Mouse (Mus musculus) MEL (cell line): ENCODE measurements around the gene Fnbp1l. TPM values are rescaled to one million over a fixed set of nuclear protein-coding genes. Genes with fewer than 3 reads are reported as not detected.

Experiments used
- DNase-seq: peaks from one replicate; pipeline ENCODE4 v3.0.0; 2011; ENCODE audit warnings: low read depth, low spot score
- H3K27ac ChIP-seq: 2 replicates; pipeline ENCODE4 v1.5.1; 2012; ENCODE audit warnings: low read depth, mild to moderate bottlenecking, control low read depth, low read length, moderate library complexity; ENCODE audit not compliant: control insufficient read depth
- H3K27me3 ChIP-seq, 2 experiments: fragments of 150-350 bp in 1 of 2; sonication (generic) in 1 of 2; 2 replicates each; pipeline ENCODE4 v1.6.1; 2012; ENCODE audit warnings: low read length in 2 of 2, mild to moderate bottlenecking in 2 of 2, improper control_type of control experiment in 1 of 2, moderate library complexity in 1 of 2; ENCODE audit not compliant: insufficient read depth in 2 of 2, control insufficient read depth in 1 of 2
- H3K36me3 ChIP-seq, 2 experiments: 2 replicates each; pipeline ENCODE4 v1.6.1; 2012 to 2014; ENCODE audit warnings: low read length in 2 of 2, improper control_type of control experiment in 1 of 2, inconsistent platforms in 1 of 2, mild to moderate bottlenecking in 1 of 2; ENCODE audit not compliant: insufficient read depth in 2 of 2, control insufficient read depth in 1 of 2
- H3K4me1 ChIP-seq, 2 experiments: fragments of 150-350 bp in 1 of 2; sonication (generic) in 1 of 2; 2 replicates each; pipeline ENCODE4 v1.6.1; 2012; ENCODE audit warnings: low read length in 2 of 2, improper control_type of control experiment in 1 of 2, mild to moderate bottlenecking in 1 of 2; ENCODE audit not compliant: insufficient read depth in 2 of 2, control insufficient read depth in 1 of 2
- H3K4me3 ChIP-seq, 2 experiments: fragments of 150-350 bp in 1 of 2; sonication (generic) in 1 of 2; 2 replicates each; pipeline ENCODE4 v1.5.1; 2012; ENCODE audit warnings: low read depth in 2 of 2, low read length in 2 of 2, mild to moderate bottlenecking in 2 of 2, moderate library complexity in 2 of 2, control low read depth in 1 of 2, improper control_type of control experiment in 1 of 2; ENCODE audit not compliant: control insufficient read depth in 1 of 2, insufficient read depth in 1 of 2
- H3K79me2 ChIP-seq: 2 replicates; pipeline ENCODE4 v1.6.1; 2012; ENCODE audit warnings: mild to moderate bottlenecking, low read length, moderate library complexity; ENCODE audit not compliant: control insufficient read depth, poor library complexity, insufficient read depth
- H3K9ac ChIP-seq: 2 replicates; pipeline ENCODE4 v1.6.1; 2012; ENCODE audit warnings: low read depth, mild to moderate bottlenecking, control low read depth, low read length, moderate library complexity; ENCODE audit not compliant: control insufficient read depth, poor library complexity, severe bottlenecking
- H3K9me3 ChIP-seq: fragments of 150-350 bp; sonication (generic); replicated peaks from 2 replicates; pipeline ENCODE4 v1.6.1; 2012; ENCODE audit warnings: mild to moderate bottlenecking, low read length, improper control_type of control experiment, moderate library complexity; ENCODE audit not compliant: insufficient read depth
- BHLHE40 ChIP-seq: IDR thresholded peaks from 2 replicates; pipeline ENCODE4 v1.6.1; 2012; ENCODE audit warnings: low read depth, mild to moderate bottlenecking, inconsistent platforms, low read length, improper control_type of control experiment, borderline replicate concordance
- CHD2 ChIP-seq: IDR thresholded peaks from 2 replicates; pipeline ENCODE4 v1.6.1; 2011; ENCODE audit warnings: low read length, improper control_type of control experiment
- ELF1 ChIP-seq: IDR thresholded peaks from 2 replicates; pipeline ENCODE4 v1.6.1; 2014; ENCODE audit warnings: low read depth, mild to moderate bottlenecking, inconsistent platforms, low read length, improper control_type of control experiment, moderate library complexity
- ETS1 ChIP-seq: IDR thresholded peaks from 2 replicates; pipeline ENCODE4 v1.6.1; 2012; ENCODE audit warnings: low read depth, mild to moderate bottlenecking, inconsistent platforms, low read length, improper control_type of control experiment, moderate library complexity
- GABPA ChIP-seq: IDR thresholded peaks from 2 replicates; pipeline ENCODE4 v1.6.1; 2012; ENCODE audit warnings: low read depth, mild to moderate bottlenecking, inconsistent platforms, low read length, improper control_type of control experiment, moderate library complexity
- GATA1 ChIP-seq: IDR thresholded peaks from 2 replicates; pipeline ENCODE4 v1.6.1; 2011; ENCODE audit warnings: low read depth, low read length, improper control_type of control experiment
- JUND ChIP-seq: IDR thresholded peaks from 2 replicates; pipeline ENCODE4 v1.6.1; 2011; ENCODE audit warnings: low read depth, mild to moderate bottlenecking, improper control_type of control experiment, low read length
- MEF2A ChIP-seq: IDR thresholded peaks from 2 replicates; pipeline ENCODE4 v1.6.1; 2014; ENCODE audit warnings: low read depth, mild to moderate bottlenecking, inconsistent platforms, low read length, improper control_type of control experiment; ENCODE audit not compliant: poor library complexity, insufficient replicate concordance, severe bottlenecking; ENCODE audit errors: extremely low read depth
- MYB ChIP-seq: IDR thresholded peaks from 2 replicates; pipeline ENCODE4 v1.6.1; 2011; ENCODE audit warnings: mild to moderate bottlenecking, low read depth, low read length, improper control_type of control experiment
- MYC ChIP-seq: IDR thresholded peaks from 2 replicates; pipeline ENCODE4 v1.6.1; 2011; ENCODE audit warnings: low read depth, mild to moderate bottlenecking, low read length, improper control_type of control experiment, moderate library complexity
- POLR2A ChIP-seq, 2 experiments: IDR thresholded peaks; 2 replicates each; pipeline ENCODE4 v1.6.1; 2011 to 2012; ENCODE audit warnings: low read length in 2 of 2, mild to moderate bottlenecking in 2 of 2, control low read depth in 1 of 2, improper control_type of control experiment in 1 of 2, low read depth in 1 of 2, moderate library complexity in 1 of 2; ENCODE audit not compliant: control insufficient read depth in 1 of 2, insufficient read depth in 1 of 2, poor library complexity in 1 of 2
- POLR2AphosphoS2 ChIP-seq: IDR thresholded peaks from 2 replicates; pipeline ENCODE4 v1.6.1; 2011; ENCODE audit warnings: low read length, improper control_type of control experiment
- POLR2AphosphoS5 ChIP-seq: IDR thresholded peaks from 2 replicates; pipeline ENCODE4 v1.6.1; 2012; ENCODE audit warnings: low read depth, borderline replicate concordance, mild to moderate bottlenecking, inconsistent platforms, low read length, moderate library complexity, mixed read lengths
- RCOR1 ChIP-seq: IDR thresholded peaks from 2 replicates; pipeline ENCODE4 v1.6.1; 2012; ENCODE audit warnings: low read depth, mild to moderate bottlenecking, inconsistent platforms, low read length, improper control_type of control experiment
- SIN3A ChIP-seq: IDR thresholded peaks from 2 replicates; pipeline ENCODE4 v1.6.1; 2012; ENCODE audit warnings: low read length, improper control_type of control experiment, inconsistent platforms
- SMC3 ChIP-seq: IDR thresholded peaks from 2 replicates; pipeline ENCODE4 v1.6.1; 2011; ENCODE audit warnings: low read depth, low read length, improper control_type of control experiment
- TBP ChIP-seq: IDR thresholded peaks from 2 replicates; pipeline ENCODE4 v1.8.0; 2011; ENCODE audit warnings: low read depth, low read length, improper control_type of control experiment
- USF1 ChIP-seq: IDR thresholded peaks from 2 replicates; pipeline ENCODE4 v1.6.1; 2014; ENCODE audit warnings: low read depth, mild to moderate bottlenecking, inconsistent platforms, low read length, improper control_type of control experiment, moderate library complexity
- ZC3H11A ChIP-seq: IDR thresholded peaks from 2 replicates; pipeline ENCODE4 v1.6.1; 2012; ENCODE audit warnings: low read depth, mild to moderate bottlenecking, inconsistent platforms, low read length, improper control_type of control experiment
- ZNF384 ChIP-seq: IDR thresholded peaks from 2 replicates; pipeline ENCODE4 v1.6.1; 2012; ENCODE audit warnings: low read depth, mild to moderate bottlenecking, inconsistent platforms, low read length, improper control_type of control experiment
- polyA plus RNA-seq, 2 experiments: library from polyadenylated mRNA; stranded (reverse) in 1 of 2; unstranded in 1 of 2; fragments of >175 nt in 1 of 2; fragments of >200 nt in 1 of 2; gene quantifications; 2 replicates each; pipeline versions ENCODE4 v1.2.1 to v1.2.4; 2012; ENCODE audit warnings: low replicate concordance in 2 of 2, low read depth in 1 of 2; ENCODE audit not compliant: insufficient read length in 2 of 2, insufficient read depth in 1 of 2, missing spikeins in 1 of 2
- total RNA-seq: library from RNA; depleted of rRNA; stranded (reverse); fragments of 300-350 nt; gene quantifications from 2 replicates; pipeline ENCODE4 v1.2.3, GENCODE M21; 2012

Fnbp1l gene
- total and polyA plus RNA-seq, 3 experiments = not detected

DNA sequence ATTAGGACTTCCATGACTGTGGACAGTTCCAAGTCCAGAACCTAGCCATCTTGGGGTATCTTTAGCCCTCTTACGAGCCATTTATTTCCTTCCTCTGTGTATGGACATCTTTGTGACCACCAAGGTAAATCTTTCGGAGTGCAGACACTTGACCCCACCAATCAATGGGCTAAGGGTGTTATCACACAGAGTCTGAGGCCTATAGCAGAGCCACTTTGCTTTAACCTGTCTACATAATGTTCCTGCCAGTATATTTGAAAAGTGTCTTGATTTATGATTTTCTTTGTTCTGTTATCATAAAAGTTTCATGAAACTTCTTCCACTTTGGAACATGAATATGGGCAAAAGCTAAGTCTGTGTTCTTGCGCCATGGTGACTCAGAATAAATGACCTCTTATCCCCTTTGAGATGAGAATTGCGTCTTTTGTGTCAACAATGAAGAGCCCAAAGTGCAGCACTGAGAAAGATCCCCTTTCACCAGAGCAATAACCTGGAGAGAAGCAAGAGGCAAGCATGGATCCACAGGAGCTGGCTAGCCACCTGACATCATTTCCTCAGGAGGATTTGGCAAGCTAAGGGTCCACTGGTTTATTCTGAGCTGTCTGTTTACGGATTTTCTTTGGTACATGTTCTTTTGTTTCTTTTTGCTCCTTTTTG, 39.9 kb upstream of the Fnbp1l start:
- no peak for DNase-seq
- TF ChIP-seq SMC3 (no peak), POLR2AphosphoS5 (no peak), ZC3H11A (no peak), MYC (no peak), JUND (no peak), SIN3A (no peak), GABPA (no peak), RCOR1 (no peak), MYB (no peak), TBP (no peak)
- TF ChIP-seq, all 39 proteins: peak for 0
- no peak overlapping the region for H3K4me3 ChIP-seq

GRCm38 (mm10) chr3:122647195-122647837, 27.8 kb upstream of the Fnbp1l start:
- H3K36me3 ChIP-seq = no peaks in the 10 kb centered on the region
- TF ChIP-seq POLR2A (IDR thresholded peaks at IDR 0.05; ENCODE audit: control insufficient read depth in 1 of 2, insufficient read depth in 1 of 2, low read depth in 1 of 2, low read length in 2 of 2, poor library complexity in 1 of 2) (no peak), USF1 (no peak), ETS1 (no peak), TBP (no peak), CHD2 (no peak), MYC (no peak), JUND (no peak), GATA1 (no peak), MEF2A (no peak), BHLHE40 (no peak), POLR2AphosphoS2 (no peak), MYB (no peak), ZC3H11A (no peak), ELF1 (no peak), ZNF384 (no peak)
- H3K79me2 ChIP-seq = no peaks in the 10 kb centered on the region

More for the DNA sequence above, 39.9 kb upstream of the Fnbp1l start:
- Histone ChIP-seq H3K9me3 (no peaks in the 10 kb centered on the region), H3K4me1 (no peaks in the 10 kb centered on the region), H3K36me3 (no peaks in the 10 kb centered on the region), H3K27me3 (peaks cover 0 to 2% of the 10 kb centered on the region in 2 experiments; a peak in 3 of 4 replicates), H3K79me2 (no peaks in the 10 kb centered on the region), H3K9ac (no peak overlapping the region), H3K27ac (no peak overlapping the region)

More at GRCm38 (mm10) chr3:122647195-122647837, 27.8 kb upstream of the Fnbp1l start:
- H3K9me3 ChIP-seq = no peaks in the 10 kb centered on the region
- no peak for DNase-seq
- H3K27me3 ChIP-seq = no peaks in the 10 kb centered on the region
- no peaks in the 10 kb centered on the region for H3K4me1 ChIP-seq
- no peak overlapping the region for H3K27ac ChIP-seq
- no peak overlapping the region for H3K9ac ChIP-seq
- H3K4me3 ChIP-seq = no peak overlapping the region
